Mouse (Mus musculus) kidney, embryonic 14.5 days (tissue): ENCODE measurements around the gene Il10. TPM values are rescaled to one million over a fixed set of nuclear protein-coding genes. Genes with fewer than 3 reads are reported as not detected.

ENCODE experiments used
- ATAC-seq: fragments of 200-750 bp; cut with Nextera tagmentation; 2 replicates; pipeline ENCODE4 v1.8.0; 2017; ENCODE audit warnings: moderate number of reproducible peaks, mild to moderate bottlenecking, moderate TSS enrichment, moderate library complexity; ENCODE audit not compliant: low FRiP score, low TSS enrichment
- H3K27ac ChIP-seq: fragments of 300-500 bp; sonication (generic); 2 replicates; pipeline ENCODE4 v1.5.1; 2014; ENCODE audit warnings: low read depth, mild to moderate bottlenecking, low read length, moderate library complexity, mixed read lengths
- H3K27me3 ChIP-seq: fragments of 300-500 bp; sonication (generic); 2 replicates; pipeline ENCODE4 v1.6.1; 2014; ENCODE audit warnings: mild to moderate bottlenecking, low read length; ENCODE audit not compliant: control insufficient read depth, insufficient read depth
- H3K36me3 ChIP-seq: fragments of 300-500 bp; sonication (generic); 2 replicates; pipeline ENCODE4 v1.6.1; 2014; ENCODE audit warnings: low read length, mixed read lengths; ENCODE audit not compliant: control insufficient read depth, insufficient read depth
- H3K4me1 ChIP-seq: fragments of 300-500 bp; sonication (generic); 2 replicates; pipeline ENCODE4 v1.6.1; 2014; ENCODE audit warnings: low read length, mixed read lengths; ENCODE audit not compliant: control insufficient read depth, insufficient read depth
- H3K4me2 ChIP-seq: fragments of 300-500 bp; sonication (generic); replicated peaks from 2 replicates; pipeline ENCODE4 v1.6.1; 2014; ENCODE audit warnings: low read depth, mild to moderate bottlenecking, low read length
- H3K4me3 ChIP-seq: fragments of 300-500 bp; sonication (generic); 2 replicates; pipeline ENCODE4 v1.5.1; 2014; ENCODE audit warnings: mild to moderate bottlenecking, low read length
- H3K9ac ChIP-seq: fragments of 300-500 bp; sonication (generic); 2 replicates; pipeline ENCODE4 v1.6.1; 2014; ENCODE audit warnings: low read depth, mild to moderate bottlenecking, low read length, moderate library complexity
- H3K9me3 ChIP-seq: fragments of 300-500 bp; sonication (generic); 2 replicates; pipeline ENCODE4 v1.6.1; 2016; ENCODE audit warnings: low read length; ENCODE audit not compliant: control insufficient read depth
- WGBS: fragments of 180-500 bp; shearing (Covaris S2); extraction: QIAGEN DNeasy Blood & Tissue Kit; methylation state at CpG from one replicate; pipeline ENCODE4 v1.1.7; 2014; 5-methylcytosine and 5-hydroxymethylcytosine counted together
- polyA plus RNA-seq: library from polyadenylated mRNA; unstranded; fragments of >200 nt; fragmentation: Nextera tagmentation; extraction: Ambion mirVana; gene quantifications from 2 replicates; pipeline ENCODE4 v1.2.1, GENCODE M21; 2014

The Il10 gene
- polyA plus RNA-seq, 1 experiment from 2014 or later: not detected

DNA sequence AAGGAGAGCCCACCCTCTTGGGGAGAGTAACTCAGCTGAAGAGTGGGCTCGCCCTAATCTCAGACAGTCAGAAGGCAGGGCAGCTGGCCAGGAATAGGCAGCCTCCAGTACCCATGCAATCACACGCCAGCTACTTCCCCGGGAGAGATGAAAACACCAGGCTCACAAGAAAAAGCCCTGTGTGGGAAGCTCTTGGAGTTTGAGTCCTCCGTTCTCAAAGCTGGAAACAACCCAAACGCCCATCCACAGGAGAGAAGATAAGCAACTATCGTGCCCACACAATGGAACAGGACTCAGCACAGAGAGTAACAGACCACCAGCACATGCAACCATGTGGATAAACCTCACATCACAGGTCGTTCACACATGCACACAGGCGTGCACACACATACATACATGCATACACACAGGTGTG lies 54.9 kb downstream of the Il10 start:
- Histone ChIP-seq H3K4me1 (peaks cover 39% of the 10 kb centered on the region), H3K4me2 (no peak overlapping the region), H3K4me3 (no peak overlapping the region), H3K36me3 (no peaks in the 10 kb centered on the region), H3K9ac (no peak overlapping the region), H3K27me3 (no peaks in the 10 kb centered on the region), H3K27ac (no peak overlapping the region), H3K9me3 (no peaks in the 10 kb centered on the region)
- no peak for ATAC-seq
- 81% methylated on average over 8 of the region's 8 CpGs for WGBS

Other genes starting within 250 kb of the Il10 start
- gene Fcamr, start 218.9 kb upstream of the Il10 start, polyA plus RNA-seq: not detected in 2 replicates
- gene Pigr, start 193.2 kb upstream of the Il10 start, polyA plus RNA-seq: not detected in 2 replicates
- gene Fcmr, start 154.2 kb upstream of the Il10 start, polyA plus RNA-seq: not detected in 2 replicates
- not detected in 2 replicates for gene Il24, start 132.4 kb upstream of the Il10 start, polyA plus RNA-seq
- gene Il20, start 108.4 kb upstream of the Il10 start, polyA plus RNA-seq: not detected in 2 replicates
- 0.28 and 0.44 TPM in 2 replicates for gene Il19, start 79.7 kb upstream of the Il10 start, polyA plus RNA-seq
- gene Mapkapk2, start 78.0 kb downstream of the Il10 start, polyA plus RNA-seq: 59.9 and 62.8 TPM in 2 replicates
- 6.0 and 6.3 TPM in 2 replicates for gene Dyrk3, start 118.5 kb downstream of the Il10 start, polyA plus RNA-seq
- gene Eif2d, start 133.3 kb downstream of the Il10 start, polyA plus RNA-seq: 51.7 and 67.9 TPM in 2 replicates
- gene Rassf5, start 225.4 kb downstream of the Il10 start, polyA plus RNA-seq: 1.6 and 1.8 TPM in 2 replicates